Mouse (Mus musculus) testis, adult 10 weeks (tissue): Measurements from ENCODE around the gene Scarb2. TPM values are rescaled to one million over a fixed set of nuclear protein-coding genes. Genes with fewer than 3 reads are reported as not detected.

Experiments
- polyA plus RNA-seq: library from polyadenylated mRNA; stranded (reverse); fragments of 350-450 nt; fragmentation: Illumina TruSeq; extraction: RNeasy Lipid Tissue Mini Kit (QIAGEN cat#74804); gene quantifications from one replicate; pipeline ENCODE4 v1.2.3, GENCODE M21; 2014; ENCODE audit warnings: low read depth, low replicate concordance

Scarb2 gene
- polyA plus RNA-seq = 14.5 TPM

DNA sequence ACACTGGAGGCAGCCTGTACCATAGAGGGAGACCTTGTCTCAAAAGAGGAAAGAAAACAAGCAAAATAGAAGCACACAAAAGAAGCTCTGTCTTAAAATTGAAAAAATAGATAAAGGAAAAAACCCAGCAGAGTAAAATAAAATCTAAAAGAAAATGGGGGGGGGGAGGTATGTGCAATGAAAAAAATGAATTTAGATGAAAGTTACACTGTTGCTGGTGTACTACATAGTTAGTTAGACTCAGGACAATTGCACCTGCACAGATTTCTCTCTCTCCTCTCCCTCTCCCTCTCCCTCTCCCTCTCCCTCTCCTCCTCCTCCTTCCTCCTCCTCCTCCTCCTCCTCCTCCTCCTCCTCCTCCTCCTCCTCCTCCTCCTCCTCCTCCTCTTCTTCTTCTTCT lies at the start of gene Scarb2:
Scarb2 (minus strand) TSS at position 101 of the 400 bp plus-strand sequence.

DNA sequence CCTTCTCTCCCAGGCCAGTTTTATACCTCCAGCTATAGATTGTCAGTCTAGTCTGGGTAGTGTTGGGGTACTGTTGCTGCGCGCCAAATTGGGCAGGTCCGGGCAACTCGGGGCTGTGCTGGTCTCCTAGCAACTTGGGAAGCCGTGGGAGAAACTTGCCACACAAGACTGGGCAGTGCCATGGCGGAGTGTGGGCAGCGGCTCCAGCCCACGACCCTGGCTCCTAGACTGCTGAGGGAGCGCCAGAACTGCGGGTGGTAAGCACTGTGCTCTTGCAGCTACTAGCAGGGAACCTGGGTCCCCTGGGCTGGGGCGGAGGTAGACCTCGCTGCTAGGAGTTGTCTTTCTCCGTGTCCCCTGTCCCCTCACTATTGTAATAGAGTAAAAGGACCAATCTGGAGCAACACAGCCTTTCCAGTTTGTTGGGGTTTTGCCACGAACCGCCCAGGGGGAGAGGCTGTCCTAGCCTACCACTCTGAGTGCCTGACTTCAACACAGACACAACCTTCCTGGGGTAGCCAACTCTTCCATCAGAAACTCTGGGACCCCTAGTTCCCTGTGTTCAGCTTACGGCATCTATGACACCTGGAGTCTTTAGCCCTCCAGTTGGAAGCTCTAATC lies 48.4 kb upstream of the Scarb2 start, which contains the start of gene Fam47e:
Fam47e (plus strand) TSS at position 179 of the 621 bp plus-strand sequence.

DNA sequence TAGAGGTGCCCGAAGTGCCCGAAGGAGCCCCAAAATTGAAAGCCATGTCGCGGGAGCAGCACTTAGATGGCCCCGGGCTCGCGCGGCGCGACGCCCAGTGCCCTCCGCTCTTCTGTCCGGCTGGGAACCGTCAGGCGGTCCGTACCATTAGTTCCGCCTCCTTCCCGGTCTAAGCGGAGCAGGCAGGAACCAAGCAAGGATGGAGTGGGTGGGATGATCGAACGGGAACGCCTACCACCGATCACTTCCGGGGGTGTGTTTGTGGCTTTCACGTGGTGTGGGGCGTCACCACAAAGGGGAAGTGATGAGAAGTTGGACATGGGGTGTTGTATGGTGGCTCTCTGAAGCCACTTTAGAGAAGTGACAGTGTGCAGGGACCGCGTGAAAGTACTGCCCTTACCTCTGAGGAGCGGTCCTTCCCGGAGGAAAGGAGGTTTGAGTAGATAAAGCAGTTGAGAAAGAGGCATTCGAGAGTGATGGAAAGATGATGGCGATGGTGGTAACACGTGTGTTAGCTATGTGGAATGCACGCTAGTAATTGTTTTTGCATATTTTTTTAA lies 71.5 kb downstream of the Scarb2 start, which contains the start of gene Nup54:
Nup54 (minus strand) TSS at position 195 of the 560 bp plus-strand sequence.

Other genes starting within 250 kb of the Scarb2 start
- 1.5 TPM for gene Naaa, start 228.7 kb downstream of the Scarb2 start, polyA plus RNA-seq
- gene Sdad1, start 196.4 kb downstream of the Scarb2 start, polyA plus RNA-seq = 72.5 TPM
- 0.99 TPM for gene Cxcl9, start 178.8 kb downstream of the Scarb2 start, polyA plus RNA-seq
- gene Art3, start 175.0 kb downstream of the Scarb2 start, polyA plus RNA-seq = 342 TPM
- gene Cxcl10, start 157.9 kb downstream of the Scarb2 start, polyA plus RNA-seq = not detected
- 46.3 TPM for gene Nup54, start 71.6 kb downstream of the Scarb2 start, polyA plus RNA-seq
- gene Fam47e, start 48.2 kb upstream of the Scarb2 start, polyA plus RNA-seq = not detected
- 3.0 TPM for gene Stbd1, start 96.2 kb upstream of the Scarb2 start, polyA plus RNA-seq
- 163 TPM for gene Ccdc158, start 168.4 kb upstream of the Scarb2 start, polyA plus RNA-seq
- gene Shroom3, start 176.6 kb upstream of the Scarb2 start, polyA plus RNA-seq = 7.4 TPM